Mouse (Mus musculus) kidney, adult 2 months (tissue): ENCODE data around the gene Tmem144. TPM values are rescaled to one million over a fixed set of nuclear protein-coding genes. Genes with fewer than 3 reads are reported as not detected.
A peak's percentile ranks its signal among the peaks of the same experiment; 100 is the strongest.
"Not testable (repeated sequence)": the region's sequence is repeated elsewhere in the genome, so short reads cannot be mapped to it uniquely, and the experiment has no call there.

Experiments
- DNase-seq: peaks from one replicate; pipeline ENCODE4 v3.0.0; 2021
- H3K27ac ChIP-seq: fragments of 200-500 bp; 2 replicates; pipeline ENCODE4 v1.5.1; 2012; ENCODE audit warnings: low read depth, low read length, control low read depth, inconsistent platforms; ENCODE audit not compliant: insufficient read depth
- H3K27me3 ChIP-seq: fragments of 200-500 bp; replicated peaks from 2 replicates; pipeline ENCODE4 v1.6.1; 2012; ENCODE audit warnings: mild to moderate bottlenecking, moderate library complexity, low read length, inconsistent platforms; ENCODE audit not compliant: control insufficient read depth, insufficient read depth
- H3K36me3 ChIP-seq: fragments of 200-500 bp; 2 replicates; pipeline ENCODE4 v1.6.1; 2012; ENCODE audit warnings: mild to moderate bottlenecking, moderate library complexity, low read length, inconsistent platforms; ENCODE audit not compliant: control insufficient read depth, insufficient read depth
- H3K4me1 ChIP-seq: fragments of 200-500 bp; 2 replicates; pipeline ENCODE4 v1.6.1; 2011; ENCODE audit warnings: low read length; ENCODE audit not compliant: control insufficient read depth, insufficient read depth
- H3K4me3 ChIP-seq: fragments of 200-500 bp; 2 replicates; pipeline ENCODE4 v1.5.1; 2011; ENCODE audit warnings: mild to moderate bottlenecking, low read depth, low read length, control low read depth; ENCODE audit not compliant: insufficient read depth
- CTCF ChIP-seq: fragments of 200-500 bp; conservative IDR thresholded peaks from 2 replicates; pipeline ENCODE4 v1.5.1; 2011; ENCODE audit warnings: low read depth, mild to moderate bottlenecking, control low read depth, low read length, moderate library complexity, mixed read lengths; ENCODE audit not compliant: insufficient read depth, insufficient read length
- POLR2A ChIP-seq: fragments of 200-500 bp; IDR thresholded peaks from one replicate; pipeline ENCODE4 v1.6.1; 2011; ENCODE audit warnings: low read depth, low read length, control low read depth
- WGBS: fragments of 180-500 bp; shearing (Covaris S2); methylation state at CpG from one replicate; pipeline ENCODE4 v1.1.7; 2018; 5-methylcytosine and 5-hydroxymethylcytosine counted together
- polyA plus RNA-seq: library from polyadenylated mRNA; depleted of rRNA; stranded (reverse); fragments of >200 nt; gene quantifications from 2 replicates; pipeline ENCODE4 v1.2.3, GENCODE M21; 2012

Tmem144 gene
- polyA plus RNA-seq, 1 experiment = 7.4 TPM

DNA sequence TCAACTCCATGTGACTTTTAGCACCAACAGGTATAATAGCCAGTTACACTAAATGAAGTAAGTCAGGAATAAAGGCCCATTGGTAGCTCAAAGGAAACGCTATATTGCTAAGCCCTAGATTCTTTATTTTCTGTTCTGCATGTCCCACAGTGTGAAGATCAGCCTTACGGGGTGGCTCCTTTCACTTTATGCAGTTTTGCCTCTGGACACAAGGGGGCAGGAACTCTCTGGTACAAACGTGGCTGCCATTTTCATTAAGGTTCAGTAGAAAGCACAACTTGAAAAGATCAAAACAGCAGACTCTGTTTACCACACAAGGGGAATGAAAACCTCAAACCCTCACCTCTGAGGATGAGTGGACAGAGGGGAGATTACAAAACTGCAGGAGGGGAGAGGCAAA is 40.9 kb downstream of the Tmem144 start:
- DNase-seq = peak; percentile 27
- H3K27me3 ChIP-seq = no peaks in the 10 kb centered on the region
- H3K36me3 ChIP-seq = no peaks in the 10 kb centered on the region
- WGBS = 38% methylated on average over 3 of the region's 3 CpGs
- no peak overlapping the region for H3K27ac ChIP-seq
- TF ChIP-seq CTCF (peak; percentile 45), POLR2A (no peak)
- H3K4me1 ChIP-seq = no peaks in the 10 kb centered on the region
- no peak overlapping the region for H3K4me3 ChIP-seq

DNA sequence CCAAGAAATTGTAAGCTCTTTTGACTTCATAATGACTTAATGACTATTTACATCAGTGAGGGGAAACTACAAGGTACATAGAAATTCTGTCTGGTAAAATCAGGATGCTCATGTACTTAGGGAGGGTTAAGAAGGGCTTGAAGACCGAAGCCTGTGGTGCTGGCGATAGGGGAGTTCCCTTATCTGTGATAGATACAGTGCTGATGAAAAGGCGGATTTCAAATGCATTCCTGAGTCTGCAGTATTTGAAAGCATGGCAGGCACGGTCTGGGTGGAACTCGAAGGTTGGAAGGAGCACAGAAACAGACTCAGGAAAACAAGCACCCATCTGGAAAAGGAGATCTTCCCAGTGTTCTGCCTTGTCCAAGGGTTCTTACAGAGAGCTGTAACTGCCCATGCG is 42.0 kb downstream of the Tmem144 start:
- no peaks in the 10 kb centered on the region for H3K27me3 ChIP-seq
- no peak overlapping the region for H3K4me3 ChIP-seq
- TF ChIP-seq CTCF (no peak), POLR2A (no peak)
- no peak overlapping the region for H3K27ac ChIP-seq
- WGBS = 80% methylated on average over 6 of the region's 6 CpGs
- no peaks in the 10 kb centered on the region for H3K4me1 ChIP-seq
- no peaks in the 10 kb centered on the region for H3K36me3 ChIP-seq
- no peak for DNase-seq

DNA sequence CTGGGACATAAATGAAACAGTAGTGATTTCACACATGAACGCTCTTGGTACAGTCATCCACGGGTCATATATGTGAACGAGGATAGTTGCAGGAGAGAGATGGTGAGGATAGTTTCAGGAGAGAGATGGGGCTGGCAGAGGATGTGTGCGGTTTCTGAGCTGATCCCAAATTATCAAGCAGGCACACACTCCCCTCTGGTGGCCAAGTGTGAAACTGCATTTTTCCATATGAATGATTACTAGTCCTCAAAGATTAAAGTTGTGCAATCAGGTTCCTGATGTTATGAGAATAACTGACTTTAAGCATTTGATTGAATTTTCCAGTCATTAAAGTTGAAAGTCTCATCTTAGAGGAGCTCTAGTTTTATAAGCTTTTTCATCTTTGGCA is 43.4 kb downstream of the Tmem144 start:
- DNase-seq = peak; percentile 58
- TF ChIP-seq POLR2A = no peak
- TF ChIP-seq CTCF = peak; percentile 82
- H3K27me3 ChIP-seq = no peaks in the 10 kb centered on the region
- no peak overlapping the region for H3K27ac ChIP-seq
- H3K4me1 ChIP-seq = no peaks in the 10 kb centered on the region
- H3K36me3 ChIP-seq = no peaks in the 10 kb centered on the region
- 5% methylated on average over 4 of the region's 4 CpGs for WGBS
- H3K4me3 ChIP-seq = no peak overlapping the region

DNA sequence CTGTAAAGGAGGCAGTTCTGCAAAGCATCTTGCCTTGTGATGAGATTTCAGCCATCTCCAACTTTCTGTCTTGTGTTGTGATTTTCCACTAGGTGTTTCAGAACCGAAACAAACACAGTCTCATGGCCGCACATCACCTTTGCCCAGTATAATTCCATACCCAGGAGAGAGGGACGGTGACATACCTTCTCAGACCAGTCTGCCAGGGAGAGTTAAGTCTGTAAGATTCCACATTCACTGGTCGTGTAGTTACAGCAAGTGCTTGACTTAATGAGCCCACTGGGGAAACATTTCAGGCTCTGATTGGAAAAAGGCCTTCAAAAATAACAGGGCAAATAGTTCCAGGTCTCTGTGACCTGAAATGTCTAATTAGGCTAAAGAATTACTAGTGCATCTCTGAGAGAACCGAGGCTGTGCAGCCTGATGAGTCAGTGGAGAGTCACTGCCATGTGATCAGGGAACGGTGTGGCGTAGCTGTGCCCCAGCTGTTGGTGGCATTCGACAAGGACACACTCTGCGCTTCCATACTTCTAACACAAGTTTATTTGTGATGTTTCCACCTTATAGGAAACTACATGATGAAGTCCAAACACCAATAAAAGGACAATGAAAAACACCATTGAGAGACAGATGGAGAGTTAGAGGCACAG is 43.9 kb downstream of the Tmem144 start:
- Histone ChIP-seq H3K4me3 (no peak overlapping the region), H3K27me3 (no peaks in the 10 kb centered on the region), H3K27ac (no peak overlapping the region), H3K4me1 (no peaks in the 10 kb centered on the region), H3K36me3 (no peaks in the 10 kb centered on the region)
- 61% methylated on average over 9 of the region's 9 CpGs for WGBS
- DNase-seq = no peak
- TF ChIP-seq POLR2A = no peak
- TF ChIP-seq CTCF = no peak

- H3K27me3 ChIP-seq, H3K4me3 ChIP-seq, H3K4me1 ChIP-seq, H3K36me3 ChIP-seq: not testable (repeated sequence)
- peak overlapping the region; percentile 30; the same call in 1 of the 2 replicates for H3K27ac ChIP-seq
- peak; percentile 82 for DNase-seq
- WGBS = 48% methylated on average over 7 of the region's 7 CpGs
Measured at GRCm38 (mm10) chr3:79800761-79801160, 51.8 kb downstream of the Tmem144 start.

DNA sequence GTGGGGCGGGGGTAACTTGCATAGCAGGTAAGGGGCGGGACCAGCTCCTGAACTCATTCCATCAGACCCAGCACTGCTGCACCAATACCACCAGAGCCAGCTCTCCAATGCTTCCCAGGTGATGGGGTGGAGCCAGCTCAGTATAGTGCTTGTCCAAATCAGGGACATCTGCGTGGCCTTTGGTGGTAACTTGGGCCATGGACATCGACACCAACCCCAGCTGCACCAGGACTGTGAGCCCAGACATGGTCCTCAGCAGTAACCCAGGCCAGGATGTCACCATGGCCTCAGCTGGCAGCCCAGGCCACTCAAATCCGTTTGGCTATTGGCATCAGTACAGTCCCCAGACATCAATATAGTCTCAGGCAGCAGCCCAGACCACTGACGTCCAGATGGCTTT is 60.3 kb downstream of the Tmem144 start:
- no peak overlapping the region for H3K27ac ChIP-seq
- no peak for TF ChIP-seq CTCF
- TF ChIP-seq POLR2A = no peak
- WGBS = 83% methylated on average over 6 of the region's 6 CpGs
- no peaks in the 10 kb centered on the region for H3K27me3 ChIP-seq
- no peaks in the 10 kb centered on the region for H3K4me1 ChIP-seq
- H3K4me3 ChIP-seq = no peak overlapping the region
- no peak for DNase-seq
- H3K36me3 ChIP-seq = no peaks in the 10 kb centered on the region

GRCm38 (mm10) chr3:79790324-79790723 is 62.2 kb downstream of the Tmem144 start:
- Histone ChIP-seq H3K36me3 (no peaks in the 10 kb centered on the region), H3K27ac (no peak overlapping the region), H3K4me1 (no peaks in the 10 kb centered on the region), H3K4me3 (no peak overlapping the region), H3K27me3 (no peaks in the 10 kb centered on the region)
- DNase-seq = no peak
- 20% methylated on average over 3 of the region's 3 CpGs for WGBS
- TF ChIP-seq POLR2A (no peak), CTCF (no peak)

GRCm38 (mm10) chr3:79789554-79789953 is 63.0 kb downstream of the Tmem144 start:
- Histone ChIP-seq H3K36me3 (no peaks in the 10 kb centered on the region), H3K4me3 (no peak overlapping the region), H3K27ac (no peak overlapping the region), H3K27me3 (no peaks in the 10 kb centered on the region), H3K4me1 (no peaks in the 10 kb centered on the region)
- TF ChIP-seq POLR2A (no peak), CTCF (no peak)
- 66% methylated on average over 4 of the region's 4 CpGs for WGBS
- no peak for DNase-seq
